Mouse (Mus musculus): ENCODE results near the gene Iqgap2. TPM values are rescaled to one million over a fixed set of nuclear protein-coding genes. Genes with fewer than 3 reads are reported as not detected.

Iqgap2 gene
- polyA plus RNA-seq, 1 experiment, result 12.5 TPM

- Histone ChIP-seq H3K27ac (ENCODE audit: insufficient read depth, low read depth, low read length) (no peak overlapping the region), H3K36me3 (ENCODE audit: control insufficient read depth, insufficient read depth, low read length) (no peaks in the 10 kb centered on the region), H3K4me1 (ENCODE audit: control insufficient read depth, insufficient read depth, low read length) (no peaks in the 10 kb centered on the region), H3K27me3 (replicated peaks; ENCODE audit: control insufficient read depth, insufficient read depth, low read length) (no peaks in the 10 kb centered on the region), H3K4me3 (ENCODE audit: insufficient read depth, low read depth, low read length) (no peak overlapping the region)
- 82% methylated on average over 7 of the region's 7 CpGs for WGBS
- DNase-seq, result no peak
- TF ChIP-seq POLR2A (IDR thresholded peaks at IDR 0.05; ENCODE audit: low read depth, low read length) (no peak), CTCF (conservative IDR thresholded peaks at IDR 0.05; ENCODE audit: insufficient read depth, insufficient read length, low read depth, low read length) (no peak)
Observed at GRCm38 (mm10) chr13:95595411-95595810, 296.3 kb downstream of the Iqgap2 start.

GRCm38 (mm10) chr13:95592860-95593259, 298.9 kb downstream of the Iqgap2 start:
- TF ChIP-seq CTCF (conservative IDR thresholded peaks at IDR 0.05; ENCODE audit: insufficient read depth, insufficient read length, low read depth, low read length) (no peak), POLR2A (IDR thresholded peaks at IDR 0.05; ENCODE audit: low read depth, low read length) (no peak)
- H3K4me3 ChIP-seq (ENCODE audit: insufficient read depth, low read depth, low read length), result no peak overlapping the region
- H3K4me1 ChIP-seq (ENCODE audit: control insufficient read depth, insufficient read depth, low read length), result no peaks in the 10 kb centered on the region
- whole genome bisulfite sequencing, result 72% methylated on average over 10 of the region's 10 CpGs
- H3K27me3 ChIP-seq (replicated peaks; ENCODE audit: control insufficient read depth, insufficient read depth, low read length), result no peaks in the 10 kb centered on the region
- DNase-seq, result no peak
- H3K27ac ChIP-seq (ENCODE audit: insufficient read depth, low read depth, low read length), result no peak overlapping the region
- H3K36me3 ChIP-seq (ENCODE audit: control insufficient read depth, insufficient read depth, low read length), result no peaks in the 10 kb centered on the region

GRCm38 (mm10) chr13:95591606-95592005, 300.1 kb downstream of the Iqgap2 start:
- 89% methylated on average over 3 of the region's 3 CpGs for WGBS
- Histone ChIP-seq H3K4me1 (ENCODE audit: control insufficient read depth, insufficient read depth, low read length) (no peaks in the 10 kb centered on the region), H3K36me3 (ENCODE audit: control insufficient read depth, insufficient read depth, low read length) (no peaks in the 10 kb centered on the region), H3K27me3 (replicated peaks; ENCODE audit: control insufficient read depth, insufficient read depth, low read length) (no peaks in the 10 kb centered on the region), H3K27ac (ENCODE audit: insufficient read depth, low read depth, low read length) (no peak overlapping the region), H3K4me3 (ENCODE audit: insufficient read depth, low read depth, low read length) (no peak overlapping the region)
- DNase-seq, result no peak
- no peak for TF ChIP-seq POLR2A (IDR thresholded peaks at IDR 0.05; ENCODE audit: low read depth, low read length)
- no peak for TF ChIP-seq CTCF (conservative IDR thresholded peaks at IDR 0.05; ENCODE audit: insufficient read depth, insufficient read length, low read depth, low read length)

- Histone ChIP-seq H3K36me3 (ENCODE audit: control insufficient read depth, insufficient read depth, low read length) (no peaks in the 10 kb centered on the region), H3K4me3 (ENCODE audit: insufficient read depth, low read depth, low read length) (no peak overlapping the region), H3K27ac (ENCODE audit: insufficient read depth, low read depth, low read length) (no peak overlapping the region), H3K4me1 (ENCODE audit: control insufficient read depth, insufficient read depth, low read length) (no peaks in the 10 kb centered on the region), H3K27me3 (replicated peaks; ENCODE audit: control insufficient read depth, insufficient read depth, low read length) (no peaks in the 10 kb centered on the region)
- WGBS, result 90% methylated on average over 4 of the region's 4 CpGs
- no peak for TF ChIP-seq CTCF (conservative IDR thresholded peaks at IDR 0.05; ENCODE audit: insufficient read depth, insufficient read length, low read depth, low read length)
- TF ChIP-seq POLR2A (IDR thresholded peaks at IDR 0.05; ENCODE audit: low read depth, low read length), result no peak
- no peak for DNase-seq
Observed at GRCm38 (mm10) chr13:95587628-95588027, 304.1 kb downstream of the Iqgap2 start.

GRCm38 (mm10) chr13:95584898-95585297, 306.8 kb downstream of the Iqgap2 start:
- TF ChIP-seq POLR2A (IDR thresholded peaks at IDR 0.05; ENCODE audit: low read depth, low read length) (no peak), CTCF (conservative IDR thresholded peaks at IDR 0.05; ENCODE audit: insufficient read depth, insufficient read length, low read depth, low read length) (no peak)
- Histone ChIP-seq H3K4me1 (ENCODE audit: control insufficient read depth, insufficient read depth, low read length) (no peaks in the 10 kb centered on the region), H3K27ac (ENCODE audit: insufficient read depth, low read depth, low read length) (no peak overlapping the region), H3K36me3 (ENCODE audit: control insufficient read depth, insufficient read depth, low read length) (no peaks in the 10 kb centered on the region), H3K27me3 (replicated peaks; ENCODE audit: control insufficient read depth, insufficient read depth, low read length) (no peaks in the 10 kb centered on the region), H3K4me3 (ENCODE audit: insufficient read depth, low read depth, low read length) (no peak overlapping the region)
- 89% methylated on average over 5 of the region's 5 CpGs for WGBS
- no peak for DNase-seq

GRCm38 (mm10) chr13:95583237-95584189, 308.2 kb downstream of the Iqgap2 start:
- no peak for DNase-seq
- WGBS, result 79% methylated on average over 19 of the region's 19 CpGs
- TF ChIP-seq CTCF (conservative IDR thresholded peaks at IDR 0.05; ENCODE audit: insufficient read depth, insufficient read length, low read depth, low read length) (no peak), POLR2A (IDR thresholded peaks at IDR 0.05; ENCODE audit: low read depth, low read length) (no peak)
- no peaks in the 10 kb centered on the region for H3K36me3 ChIP-seq (ENCODE audit: control insufficient read depth, insufficient read depth, low read length)
- no peak overlapping the region for H3K27ac ChIP-seq (ENCODE audit: insufficient read depth, low read depth, low read length)
- H3K27me3 ChIP-seq (replicated peaks; ENCODE audit: control insufficient read depth, insufficient read depth, low read length), result no peaks in the 10 kb centered on the region
- H3K4me1 ChIP-seq (ENCODE audit: control insufficient read depth, insufficient read depth, low read length), result no peaks in the 10 kb centered on the region
- no peak overlapping the region for H3K4me3 ChIP-seq (ENCODE audit: insufficient read depth, low read depth, low read length)

GRCm38 (mm10) chr13:95581850-95582249, 309.9 kb downstream of the Iqgap2 start:
- Histone ChIP-seq H3K4me3 (ENCODE audit: insufficient read depth, low read depth, low read length) (no peak overlapping the region), H3K27ac (ENCODE audit: insufficient read depth, low read depth, low read length) (no peak overlapping the region), H3K36me3 (ENCODE audit: control insufficient read depth, insufficient read depth, low read length) (no peaks in the 10 kb centered on the region), H3K4me1 (ENCODE audit: control insufficient read depth, insufficient read depth, low read length) (no peaks in the 10 kb centered on the region), H3K27me3 (replicated peaks; ENCODE audit: control insufficient read depth, insufficient read depth, low read length) (no peaks in the 10 kb centered on the region)
- no peak for TF ChIP-seq POLR2A (IDR thresholded peaks at IDR 0.05; ENCODE audit: low read depth, low read length)
- TF ChIP-seq CTCF (conservative IDR thresholded peaks at IDR 0.05; ENCODE audit: insufficient read depth, insufficient read length, low read depth, low read length), result no peak
- 66% methylated on average over 1 of the region's 1 CpGs for WGBS
- no peak for DNase-seq
